15 mouse cellular contexts compared by ENCODE assay signal in the genomic region with DNA sequence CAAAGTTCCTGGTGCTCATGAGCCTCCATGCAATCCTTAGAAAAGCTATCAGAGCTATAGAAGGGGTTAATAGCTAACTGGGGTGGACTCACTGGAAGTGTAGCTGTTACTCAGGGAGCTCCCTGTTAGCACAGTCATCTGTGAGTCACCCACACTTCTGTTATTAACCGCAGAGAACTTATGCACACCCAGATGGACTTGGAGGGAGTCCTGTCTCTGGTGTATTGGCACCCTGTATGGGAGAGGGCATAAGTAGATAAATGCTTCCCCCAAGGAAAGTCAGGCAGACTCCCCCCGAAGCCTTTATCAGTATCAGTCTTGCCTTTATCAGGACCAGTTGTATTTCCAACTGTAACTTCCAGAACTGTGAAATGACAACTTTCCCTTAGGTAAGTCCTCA. TPM values are rescaled to one million over a fixed set of nuclear protein-coding genes. Genes with fewer than 3 reads are reported as not detected.
DNase-seq lines count a peak whose midpoint lies in the region; ATAC-seq and TF ChIP-seq lines count a peak whose summit lies in the region.
"Had no signal": no experiment of that assay in that cellular context is flagged by ENCODE, and none has a peak within 500 bp of the region (broad histone marks: within the 10 kb centered on the region; RNA-seq: fewer than 3 reads in every experiment).

No protein-coding gene starts in this region.

- no peak for DNase-seq in kidney, postnatal 0 days (ENCODE audit: low spot score)
- DNase-seq in Patski (ENCODE audit: low read depth, low spot score): peak; percentile 44
- DNase-seq in urinary bladder, postnatal 36 days (ENCODE audit: low spot score in 2 of 2): no peak
- no peak for DNase-seq in hindbrain, embryonic 14.5 days (ENCODE audit: low spot score)
- no peak for DNase-seq in layer of hippocampus, adult 9-10 months (ENCODE audit: low spot score)
- DNase-seq: embryo, embryonic 11 days; midbrain, embryonic 14.5 days had no signal

- CTCF ChIA-PET in Patski (lab: Charles Lee): interaction anchor here (1.0 to 2.3 kb wide), 4 partner anchors 9 to 32 kb away, joined by 3 to 9 read pairs (median 4); no protein-coding TSS in a partner anchor

- H3K9ac ChIP-seq in kidney, postnatal 0 days (ENCODE audit: low read depth, low read length): no peak overlapping the region
- no peak overlapping the region for H3K9ac ChIP-seq in kidney, embryonic 14.5 days (ENCODE audit: low read depth, low read length)
- no peak overlapping the region for H3K9ac ChIP-seq in liver, embryonic 12.5 days
- no peak overlapping the region for H3K9ac ChIP-seq in hindbrain, embryonic 14.5 days
- H3K9ac ChIP-seq: forebrain, embryonic 12.5 days; heart, embryonic 15.5 days had no signal

- H3K36me3 ChIP-seq in kidney, postnatal 0 days (ENCODE audit: insufficient read depth, low read length): no peaks in the 10 kb centered on the region
- no peaks in the 10 kb centered on the region for H3K36me3 ChIP-seq in kidney, embryonic 14.5 days (ENCODE audit: control insufficient read depth, insufficient read depth, low read length)
- no peaks in the 10 kb centered on the region for H3K36me3 ChIP-seq in liver, embryonic 12.5 days
- H3K36me3 ChIP-seq in small intestine, adult 2 months (ENCODE audit: control insufficient read depth, insufficient read depth, low read length): no peaks in the 10 kb centered on the region
- H3K36me3 ChIP-seq in hindbrain, embryonic 14.5 days (replicated peaks; ENCODE audit: control insufficient read depth, insufficient read depth): no peaks in the 10 kb centered on the region
- H3K36me3 ChIP-seq: forebrain, embryonic 12.5 days; heart, embryonic 15.5 days had no signal

- TF ChIP-seq CTCF in kidney, postnatal 0 days (IDR thresholded peaks at IDR 0.05; ENCODE audit: low read depth): no peak
- TF ChIP-seq CTCF in Patski (IDR thresholded peaks at IDR 0.05): no peak
- no peak for TF ChIP-seq CTCF in small intestine, adult 2 months (IDR thresholded peaks at IDR 0.05; ENCODE audit: extremely low read depth, insufficient read length, insufficient replicate concordance, low read depth, low read length)

- no peak overlapping the region for H3K4me3 ChIP-seq in kidney, postnatal 0 days (replicated peaks; ENCODE audit: low read depth, low read length)
- H3K4me3 ChIP-seq in kidney, embryonic 14.5 days (ENCODE audit: low read length): no peak overlapping the region
- no peak overlapping the region for H3K4me3 ChIP-seq in liver, embryonic 12.5 days
- H3K4me3 ChIP-seq in small intestine, adult 2 months (ENCODE audit: low read depth, low read length): no peak overlapping the region; the same call in 1 of the 2 replicates
- no peak overlapping the region for H3K4me3 ChIP-seq in hindbrain, embryonic 14.5 days (replicated peaks; ENCODE audit: low read length)
- H3K4me3 ChIP-seq: forebrain, embryonic 12.5 days; heart, embryonic 15.5 days had no signal

- POLR2A ChIA-PET in Patski (lab: Charles Lee): interaction anchor here (0.5 kb wide), 1 partner anchor 27 kb away, joined by 3 read pairs; no protein-coding TSS in a partner anchor

- no peaks in the 10 kb centered on the region for H3K9me3 ChIP-seq in kidney, postnatal 0 days (replicated peaks; ENCODE audit: low read length)
- H3K9me3 ChIP-seq in kidney, embryonic 14.5 days (ENCODE audit: control insufficient read depth, low read length): peaks cover 4% of the 10 kb centered on the region; the same call in 1 of the 2 replicates
- H3K9me3 ChIP-seq in liver, embryonic 12.5 days (replicated peaks): no peaks in the 10 kb centered on the region
- peaks cover 20% of the 10 kb centered on the region for H3K9me3 ChIP-seq in hindbrain, embryonic 14.5 days (ENCODE audit: control insufficient read depth, low read length)
- H3K9me3 ChIP-seq: forebrain, embryonic 12.5 days had no signal

- no peak overlapping the region for H3K4me2 ChIP-seq in kidney, postnatal 0 days (ENCODE audit: low read length)
- H3K4me2 ChIP-seq in kidney, embryonic 14.5 days (replicated peaks; ENCODE audit: low read depth, low read length): no peak overlapping the region
- no peak overlapping the region for H3K4me2 ChIP-seq in liver, embryonic 12.5 days
- H3K4me2 ChIP-seq in hindbrain, embryonic 14.5 days (replicated peaks): no peak overlapping the region
- H3K4me2 ChIP-seq: forebrain, embryonic 12.5 days; heart, embryonic 15.5 days had no signal

- in situ Hi-C loops in Patski (cut with MboI; ENCODE audit: low pct_unique_long_range_greater_than_20kb): loop anchor here (5.0 kb wide), 1 partner anchor 81 kb away; no protein-coding TSS in a partner anchor

- H3K4me1 ChIP-seq in kidney, postnatal 0 days (replicated peaks; ENCODE audit: insufficient read depth, low read length): no peaks in the 10 kb centered on the region
- no peaks in the 10 kb centered on the region for H3K4me1 ChIP-seq in kidney, embryonic 14.5 days (ENCODE audit: control insufficient read depth, insufficient read depth, low read length)
- peaks cover 10% of the 10 kb centered on the region for H3K4me1 ChIP-seq in liver, embryonic 12.5 days
- peaks cover 9% of the 10 kb centered on the region; the same call in 1 of the 2 replicates for H3K4me1 ChIP-seq in small intestine, adult 2 months (ENCODE audit: control insufficient read depth, insufficient read depth, insufficient read length, low read length)
- no peaks in the 10 kb centered on the region for H3K4me1 ChIP-seq in hindbrain, embryonic 14.5 days (replicated peaks; ENCODE audit: control insufficient read depth, insufficient read depth, low read length)
- H3K4me1 ChIP-seq: forebrain, embryonic 12.5 days; heart, embryonic 15.5 days had no signal

- H3K27me3 ChIP-seq in kidney, postnatal 0 days (ENCODE audit: insufficient read depth, low read length): no peaks in the 10 kb centered on the region
- no peaks in the 10 kb centered on the region for H3K27me3 ChIP-seq in kidney, embryonic 14.5 days (ENCODE audit: control insufficient read depth, insufficient read depth, low read length)
- H3K27me3 ChIP-seq in Patski: no peaks in the 10 kb centered on the region
- no peaks in the 10 kb centered on the region for H3K27me3 ChIP-seq in liver, embryonic 12.5 days (replicated peaks)
- no peaks in the 10 kb centered on the region for H3K27me3 ChIP-seq in small intestine, adult 2 months (ENCODE audit: control insufficient read depth, insufficient read depth, low read length)
- no peaks in the 10 kb centered on the region for H3K27me3 ChIP-seq in hindbrain, embryonic 14.5 days (ENCODE audit: control insufficient read depth, insufficient read depth, low read length)
- H3K27me3 ChIP-seq: CH12.LX; heart, embryonic 15.5 days had no signal

- WGBS in kidney, postnatal 0 days: 77% methylated on average over 2 of the region's 2 CpGs
- 85% methylated on average over 2 of the region's 2 CpGs for WGBS in kidney, embryonic 14.5 days
- 25% methylated on average over 2 of the region's 2 CpGs for WGBS in liver, embryonic 12.5 days (ENCODE audit: insufficient replicate concordance)
- 22% methylated on average over 2 of the region's 2 CpGs for WGBS in small intestine, adult 2 months
- 98% methylated on average over 2 of the region's 2 CpGs for WGBS in hindbrain, embryonic 14.5 days

- no peak for TF ChIP-seq POLR2A in small intestine, adult 2 months (IDR thresholded peaks at IDR 0.05; ENCODE audit: low read depth, low read length)

- no peak overlapping the region for H3K27ac ChIP-seq in kidney, postnatal 0 days
- no peak overlapping the region for H3K27ac ChIP-seq in kidney, embryonic 14.5 days (ENCODE audit: low read depth, low read length)
- no peak overlapping the region for H3K27ac ChIP-seq in liver, embryonic 12.5 days
- peak overlapping the region; percentile 92 for H3K27ac ChIP-seq in small intestine, adult 2 months (ENCODE audit: insufficient read depth, low read depth, low read length)
- H3K27ac ChIP-seq in hindbrain, embryonic 14.5 days: no peak overlapping the region
- H3K27ac ChIP-seq: forebrain, embryonic 12.5 days; heart, embryonic 15.5 days had no signal

- ATAC-seq in kidney, postnatal 0 days (replicated peaks; ENCODE audit: low FRiP score, low read depth): 0 out of 2 replicates have a peak, but pooled peaks have one; percentile 36
- ATAC-seq in kidney, embryonic 14.5 days (ENCODE audit: low FRiP score, low TSS enrichment): no peak
- peak; percentile 97 for ATAC-seq in Patski
- peak; percentile 80 for ATAC-seq in liver, embryonic 12.5 days
- ATAC-seq in hindbrain, embryonic 14.5 days (ENCODE audit: low FRiP score): no peak
- ATAC-seq: activated CD4-positive, CD25-positive, alpha-beta regulatory T cell, adult 4 months had no signal

RNA-seq across cellular contexts. Expression of gene 1700016C15Rik, which starts 18.2 kb away (rescaled TPM):
- polyA plus RNA-seq in kidney, postnatal 0 days (2015; fragmentation: Nextera tagmentation; extraction: Ambion mirVana): 6.3 and 9.1 TPM in 2 replicates
- polyA plus RNA-seq in kidney, embryonic 14.5 days (2014; fragmentation: Nextera tagmentation; extraction: Ambion mirVana): not detected in 2 replicates
- 1.8 TPM for polyA plus RNA-seq in Patski (2021)
- not detected in 2 replicates for polyA plus RNA-seq in liver, embryonic 12.5 days (2016; fragmentation: Nextera tagmentation; extraction: Ambion mirVana)
- 0.62 TPM in 1 of 2 replicates, not detected in the other for polyA plus RNA-seq in small intestine, adult 2 months (2012; rRNA removed)
- polyA plus RNA-seq in hindbrain, embryonic 14.5 days (2014; fragmentation: Nextera tagmentation; extraction: Ambion mirVana): not detected in 2 replicates
- polyA plus RNA-seq: forebrain, embryonic 12.5 days; heart, embryonic 15.5 days; limb, embryonic 14.5 days had no signal

Comparison
In these comparisons a context has a peak if more than half of its experiments do, and no peak if none do; other contexts are left out.
1. ATAC-seq: peak in kidney, postnatal 0 days (single experiment), Patski (single experiment) and liver, embryonic 12.5 days (single experiment); none in kidney, embryonic 14.5 days (single experiment) and hindbrain, embryonic 14.5 days (single experiment).